In the genomic region with DNA sequence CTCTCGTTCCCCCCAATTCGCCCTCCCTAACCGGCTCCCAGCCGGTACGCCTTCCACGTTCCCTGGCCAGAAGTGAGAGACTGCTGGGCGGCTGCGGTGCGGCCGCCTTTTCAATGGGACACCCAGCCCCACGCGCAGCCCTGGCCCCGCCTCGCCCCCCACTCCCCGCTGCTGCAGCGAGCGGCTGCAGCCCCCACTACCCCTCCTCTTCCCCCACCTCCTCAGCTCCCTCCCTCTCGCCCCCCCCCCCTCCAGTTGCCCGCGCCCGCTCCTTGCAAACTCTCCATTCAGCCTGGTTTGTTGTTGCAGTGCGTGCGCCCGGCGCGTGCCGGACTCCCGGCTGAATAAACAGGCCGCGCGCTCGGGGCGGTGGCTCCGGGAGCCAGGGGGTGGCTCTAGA, we compare ENCODE assay signal across 8 mouse cellular contexts. TPM values are rescaled to one million over a fixed set of nuclear protein-coding genes. Genes with fewer than 3 reads are reported as not detected.
A peak's percentile ranks its signal among the peaks of the same experiment; 100 is the strongest.
DNase-seq lines count a peak whose midpoint lies in the region; ATAC-seq and TF ChIP-seq lines count a peak whose summit lies in the region.

Ascl1 (minus strand) TSS at position 85 of the 400 bp plus-strand sequence.

- peak within 1 kb of the TSS; percentile 91 for H3K27ac ChIP-seq in layer of hippocampus, adult 2 months
- H3K27ac ChIP-seq in hindbrain, embryonic 10.5 days: peak within 1 kb of the TSS; percentile 93
- H3K27ac ChIP-seq in midbrain, embryonic 12.5 days (replicated peaks): peak within 1 kb of the TSS; percentile 98

- peak; percentile 63 for ATAC-seq in midbrain, embryonic 12.5 days (ENCODE audit: low FRiP score, low read depth)

- WGBS in hindbrain, embryonic 10.5 days: under 1% methylated on average over 33 of the region's 34 CpGs
- WGBS in midbrain, embryonic 12.5 days: under 1% methylated on average over 30 of the region's 34 CpGs

- no peak for DNase-seq in layer of hippocampus, adult 2 months (ENCODE audit: low spot score in 2 of 2)
- DNase-seq in layer of hippocampus, adult 11-12 months (ENCODE audit: low spot score): no peak
- DNase-seq in embryo, embryonic 9.5 days (ENCODE audit: extremely low spot score): peak; percentile 63
- no peak for DNase-seq in hindbrain, embryonic 10.5 days (ENCODE audit: low spot score)
- no peak for DNase-seq in thymus, postnatal 10 days (ENCODE audit: low spot score in 2 of 2)
- no peak for DNase-seq in urinary bladder, postnatal 36 days (ENCODE audit: low spot score in 2 of 2)
- DNase-seq in gastrocnemius, adult 18-20 months (ENCODE audit: low spot score): no peak

- peaks cover 65% of the 10 kb centered on the region for H3K4me1 ChIP-seq in hindbrain, embryonic 10.5 days (replicated peaks)
- peaks cover 41% of the 10 kb centered on the region for H3K4me1 ChIP-seq in midbrain, embryonic 12.5 days

- peak within 1 kb of the TSS; percentile 62 for H3K4me2 ChIP-seq in midbrain, embryonic 12.5 days (replicated peaks)

- H3K4me3 ChIP-seq in layer of hippocampus, adult 2 months: peak within 1 kb of the TSS; percentile 73
- peak within 1 kb of the TSS; percentile 78 for H3K4me3 ChIP-seq in hindbrain, embryonic 10.5 days
- H3K4me3 ChIP-seq in midbrain, embryonic 12.5 days: peak within 1 kb of the TSS; percentile 94

- H3K27me3 ChIP-seq in hindbrain, embryonic 10.5 days (ENCODE audit: insufficient read depth, poor library complexity, severe bottlenecking): peaks cover 96% of the 10 kb centered on the region
- H3K27me3 ChIP-seq in midbrain, embryonic 12.5 days: peaks cover 34% of the 10 kb centered on the region

- peaks cover 3% of the 10 kb centered on the region for H3K9me3 ChIP-seq in hindbrain, embryonic 10.5 days
- H3K9me3 ChIP-seq in midbrain, embryonic 12.5 days: no peaks in the 10 kb centered on the region; the same call in 1 of the 2 replicates

- no peak for TF ChIP-seq CTCF in layer of hippocampus, adult 2 months (conservative IDR thresholded peaks at IDR 0.05)

- H3K36me3 ChIP-seq in hindbrain, embryonic 10.5 days: no peaks in the 10 kb centered on the region
- no peaks in the 10 kb centered on the region for H3K36me3 ChIP-seq in midbrain, embryonic 12.5 days

- peak within 1 kb of the TSS; percentile 98 for H3K9ac ChIP-seq in midbrain, embryonic 12.5 days (replicated peaks)

RNA-seq across cellular contexts. Expression of gene Ascl1, which starts in this region (rescaled TPM):
- 1 to 10 TPM; 6.0 to 6.9 TPM for total RNA-seq in layer of hippocampus, adult 2 months (2021)
- polyA plus RNA-seq in hindbrain, embryonic 10.5 days (2016; fragmentation: Nextera tagmentation; extraction: Ambion mirVana): 15.7 and 41.5 TPM in 2 replicates
- 113 and 124 TPM in 2 replicates for polyA plus RNA-seq in midbrain, embryonic 12.5 days (2016; fragmentation: Nextera tagmentation; extraction: Ambion mirVana)
- not detected for total RNA-seq in gastrocnemius, adult 18-20 months (2021)

Comparison
In these comparisons a context has a peak if more than half of its experiments do, and no peak if none do; other contexts are left out.
1. RNA of gene Ascl1 (total RNA-seq): 6.0 to 6.9 TPM in layer of hippocampus, adult 2 months; not detected in gastrocnemius, adult 18-20 months; every median in the first group is over 4 times any median in the second.
2. Peak in every context shown above with its lines, with median percentiles within 50 percentile points of each other: H3K27ac ChIP-seq and H3K4me3 ChIP-seq.